Mouse (Mus musculus): Measurements from ENCODE around the gene Myl9.

- TF ChIP-seq MYOG (IDR thresholded peaks at IDR 0.05; ENCODE audit: control insufficient read depth in 1 of 3, insufficient read depth in 1 of 3, insufficient read length in 2 of 3, low read depth in 2 of 3) (no peak), POLR2A (IDR thresholded peaks at IDR 0.05; ENCODE audit: insufficient read length, low read depth) (no peak), SRF (IDR thresholded peaks at IDR 0.05; ENCODE audit: control insufficient read depth, insufficient read length, low read depth) (no peak)
Observed at GRCm38 (mm10) chr2:156784891-156785290, 9.7 kb downstream of the Myl9 start.
